Mouse (Mus musculus): ENCODE results near the gene Spam1. TPM values are rescaled to one million over a fixed set of nuclear protein-coding genes. Genes with fewer than 3 reads are reported as not detected.

The Spam1 gene
- total RNA-seq (2012; rRNA removed) = not detected in 2 replicates
- total RNA-seq (2014; rRNA removed) = not detected in 2 replicates
- not detected in 2 replicates for polyA plus RNA-seq (2012; ENCODE audit: insufficient read length, low read depth)

DNA sequence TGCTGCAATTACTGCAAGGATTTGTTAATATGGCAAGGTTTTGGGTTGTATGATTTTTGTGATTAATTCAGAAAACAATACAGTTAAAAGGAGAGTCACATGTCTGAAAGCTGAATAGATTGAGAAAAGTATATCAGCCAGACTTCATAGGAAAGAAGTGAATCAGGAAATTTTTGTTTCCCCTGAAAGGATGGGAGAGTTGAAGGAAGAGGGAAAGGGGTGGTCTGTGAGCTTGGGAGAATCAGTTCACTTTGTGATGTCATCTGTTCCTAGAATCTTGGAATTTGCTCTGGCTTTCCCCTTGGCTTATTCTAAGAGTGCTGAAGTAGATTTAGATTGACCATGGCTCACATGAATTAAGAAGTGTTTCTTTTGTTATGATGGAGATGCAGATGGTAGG lies at the start of gene Spam1:
Gene Spam1 (plus strand): TSS at position 301 of the 400 bp plus-strand sequence.
- Histone ChIP-seq H3K9ac (ENCODE audit: insufficient read depth, low read depth) (no peak within 1 kb of the TSS), H3K4me1 (ENCODE audit: control insufficient read depth in 1 of 2, insufficient read depth in 2 of 2) (no peaks in the 10 kb centered on the region), H3K9me3 (replicated peaks; ENCODE audit: low read length) (no peaks in the 10 kb centered on the region), H3K27me3 (replicated peaks) (no peaks in the 10 kb centered on the region), H3K27ac (ENCODE audit: insufficient read depth, low read depth) (no peak within 1 kb of the TSS), H3K36me3 (replicated peaks in 1 of 2; ENCODE audit: control insufficient read depth in 1 of 2, insufficient read depth in 1 of 2, low read length in 1 of 2) (no peaks in the 10 kb centered on the region), H3K79me2 (replicated peaks; ENCODE audit: control insufficient read depth, extremely low read depth, insufficient read depth, poor library complexity, severe bottlenecking) (no peaks in the 10 kb centered on the region), H3K4me3 (replicated peaks in 1 of 3; ENCODE audit: low read depth in 2 of 3, low read length in 2 of 3, poor library complexity in 1 of 3) (no peak within 1 kb of the TSS), H3K4me2 (ENCODE audit: insufficient read depth, low read depth, poor library complexity, severe bottlenecking) (no peak within 1 kb of the TSS)
- no peak for DNase-seq (ENCODE audit: extremely low read depth)
- in situ Hi-C loops (cut with MboI; ENCODE audit: low pct_ligation_motif_present, low pct_unique_long_range_greater_than_20kb, low sequenced_read_pairs) (no loop called here), dilution Hi-C loops (cut with MboI; ENCODE audit: extremely low pct_ligation_motif_present, extremely low pct_unique_long_range_greater_than_20kb, low sequenced_read_pairs) (no loop called here)
- TF ChIP-seq BHLHE40 (IDR thresholded peaks at IDR 0.05; ENCODE audit: low read depth, low read length) (no peak), ZC3H11A (IDR thresholded peaks at IDR 0.05; ENCODE audit: low read depth, low read length) (no peak), NRF1 (IDR thresholded peaks at IDR 0.05; ENCODE audit: low read depth, low read length) (no peak), MEF2A (IDR thresholded peaks at IDR 0.05; ENCODE audit: borderline replicate concordance, low read depth, low read length) (no peak)

DNA sequence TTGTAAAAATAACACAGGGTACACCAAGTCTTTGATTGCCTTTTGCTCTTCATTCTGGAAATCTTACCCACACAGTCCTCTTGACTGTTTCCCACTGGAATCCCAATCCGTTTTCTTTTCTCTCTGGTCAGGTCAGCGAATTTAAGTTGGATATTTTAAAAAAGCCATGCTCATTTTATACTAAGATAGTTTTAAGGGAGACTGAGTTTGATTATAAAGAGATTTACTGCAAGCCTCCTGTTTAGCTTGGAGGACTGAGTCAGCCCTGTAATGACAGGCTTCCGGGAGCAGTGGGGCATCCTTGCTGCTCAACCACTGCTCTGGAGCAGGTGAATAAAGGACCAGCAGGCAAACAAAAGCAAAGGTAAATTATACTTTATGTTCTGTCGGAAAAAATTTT lies 43.0 kb upstream of the Spam1 start, which contains the start of gene Hyal4:
Gene Hyal4 (plus strand): TSS at position 301 of the 400 bp plus-strand sequence.
- Histone ChIP-seq H3K4me2 (ENCODE audit: insufficient read depth, low read depth, poor library complexity, severe bottlenecking) (no peak within 1 kb of the TSS), H3K9me3 (replicated peaks; ENCODE audit: low read length) (no peaks in the 10 kb centered on the region), H3K9ac (ENCODE audit: insufficient read depth, low read depth) (no peak within 1 kb of the TSS), H3K79me2 (replicated peaks; ENCODE audit: control insufficient read depth, extremely low read depth, insufficient read depth, poor library complexity, severe bottlenecking) (no peaks in the 10 kb centered on the region), H3K4me3 (replicated peaks in 1 of 3; ENCODE audit: low read depth in 2 of 3, low read length in 2 of 3, poor library complexity in 1 of 3) (no peak within 1 kb of the TSS), H3K27me3 (replicated peaks) (no peaks in the 10 kb centered on the region), H3K4me1 (ENCODE audit: control insufficient read depth in 1 of 2, insufficient read depth in 2 of 2) (no peaks in the 10 kb centered on the region), H3K36me3 (replicated peaks in 1 of 2; ENCODE audit: control insufficient read depth in 1 of 2, insufficient read depth in 1 of 2, low read length in 1 of 2) (no peaks in the 10 kb centered on the region), H3K27ac (ENCODE audit: insufficient read depth, low read depth) (no peak within 1 kb of the TSS)
- no peak for DNase-seq (ENCODE audit: extremely low read depth)
- dilution Hi-C loops (cut with MboI; ENCODE audit: extremely low pct_ligation_motif_present, extremely low pct_unique_long_range_greater_than_20kb, low sequenced_read_pairs) (no loop called here), in situ Hi-C loops (cut with MboI; ENCODE audit: low pct_ligation_motif_present, low pct_unique_long_range_greater_than_20kb, low sequenced_read_pairs) (no loop called here)
- TF ChIP-seq POLR2AphosphoS2 (IDR thresholded peaks at IDR 0.05; ENCODE audit: low read depth, low read length) (no peak), UBTF (IDR thresholded peaks at IDR 0.05; ENCODE audit: low read depth, low read length) (no peak), PAX5 (IDR thresholded peaks at IDR 0.05; ENCODE audit: low read length) (no peak), SIN3A (IDR thresholded peaks at IDR 0.05; ENCODE audit: low read length) (no peak), GABPA (IDR thresholded peaks at IDR 0.05; ENCODE audit: insufficient replicate concordance, low read depth, low read length) (no peak), MAZ (IDR thresholded peaks at IDR 0.05; ENCODE audit: low read depth, low read length) (no peak)

DNA sequence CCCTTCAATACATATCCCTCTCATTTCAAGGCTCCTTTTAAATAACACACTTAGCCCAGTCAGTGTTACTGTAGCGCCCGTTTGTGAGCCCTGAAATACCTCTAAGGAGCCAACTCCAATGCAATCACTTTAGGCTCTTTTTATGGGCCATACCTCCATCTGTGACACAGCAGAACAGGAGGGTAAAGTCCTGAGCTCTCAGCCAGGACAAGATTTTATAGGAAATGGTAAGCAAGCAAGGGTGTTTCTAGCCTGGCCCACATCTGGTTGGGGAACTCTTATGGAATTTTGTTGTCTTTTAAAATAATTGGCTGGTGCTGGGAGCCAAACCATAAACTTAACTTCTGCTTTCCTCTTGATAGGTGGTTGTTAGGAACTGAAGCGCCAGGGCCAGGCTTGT lies 31.7 kb upstream of the Spam1 start:
- Histone ChIP-seq H3K27me3 (replicated peaks) (no peaks in the 10 kb centered on the region), H3K4me2 (ENCODE audit: insufficient read depth, low read depth, poor library complexity, severe bottlenecking) (no peak overlapping the region), H3K36me3 (replicated peaks in 1 of 2; ENCODE audit: control insufficient read depth in 1 of 2, insufficient read depth in 1 of 2, low read length in 1 of 2) (no peaks in the 10 kb centered on the region), H3K9me3 (replicated peaks; ENCODE audit: low read length) (no peaks in the 10 kb centered on the region), H3K4me1 (ENCODE audit: control insufficient read depth in 1 of 2, insufficient read depth in 2 of 2) (0 out of 4 replicates have a peak, but pooled peaks cover 0 to 3% of the 10 kb centered on the region in 2 experiments), H3K9ac (ENCODE audit: insufficient read depth, low read depth) (no peak overlapping the region), H3K27ac (ENCODE audit: insufficient read depth, low read depth) (no peak overlapping the region), H3K79me2 (replicated peaks; ENCODE audit: control insufficient read depth, extremely low read depth, insufficient read depth, poor library complexity, severe bottlenecking) (no peaks in the 10 kb centered on the region), H3K4me3 (replicated peaks in 1 of 3; ENCODE audit: low read depth in 2 of 3, low read length in 2 of 3, poor library complexity in 1 of 3) (no peak overlapping the region)
- in situ Hi-C loops (cut with MboI; ENCODE audit: low pct_ligation_motif_present, low pct_unique_long_range_greater_than_20kb, low sequenced_read_pairs) = no loop called here
- no peak for DNase-seq (ENCODE audit: extremely low read depth)
- TF ChIP-seq CHD1 (IDR thresholded peaks at IDR 0.05; ENCODE audit: low read depth, low read length) (no peak), ZMIZ1 (IDR thresholded peaks at IDR 0.05; ENCODE audit: low read depth, low read length) (no peak)
- dilution Hi-C loops (cut with MboI; ENCODE audit: extremely low pct_ligation_motif_present, extremely low pct_unique_long_range_greater_than_20kb, low sequenced_read_pairs) = no loop called here

Measured in CH12.LX (cell line).